1 mouse cellular context compared by ENCODE assay signal in genomic region chr6:124828868-124829798, GRCm38 (mm10).
A peak's percentile ranks its signal among the peaks of the same experiment; 100 is the strongest.
TF ChIP-seq lines count a peak whose summit lies in the region.

Gene Usp5, minus strand, starts transcription at chr6:124829484.
Gene Cdca3, plus strand, starts transcription at chr6:124829547.

TF ChIP-seq in CH12.LX, 34 proteins besides CTCF, POLR2A, EP300 and RAD21 (continued from another document):
- no peak for TF ChIP-seq SMC3 (IDR thresholded peaks at IDR 0.05; ENCODE audit: low read depth, low read length)
- peak; percentile 75 for TF ChIP-seq NELFE (IDR thresholded peaks at IDR 0.05; ENCODE audit: low read depth, low read length)
- peak; percentile 80 for TF ChIP-seq MXI1 (IDR thresholded peaks at IDR 0.05; ENCODE audit: low read depth, low read length)
- peak; percentile 45; the same call in 1 of the 2 replicates for TF ChIP-seq MAX (IDR thresholded peaks at IDR 0.05; ENCODE audit: low read length)
- TF ChIP-seq KAT2A (IDR thresholded peaks at IDR 0.05; ENCODE audit: insufficient replicate concordance, low read length) = peak; percentile 100
- TF ChIP-seq E2F4 (IDR thresholded peaks at IDR 0.05; ENCODE audit: insufficient replicate concordance, low read depth, low read length) = no peak
- no peak for TF ChIP-seq USF2 (conservative IDR thresholded peaks at IDR 0.05; ENCODE audit: low read depth, low read length)
- no peak for TF ChIP-seq JUN (IDR thresholded peaks at IDR 0.05; ENCODE audit: insufficient read depth, low read depth, low read length)
- TF ChIP-seq MYC (IDR thresholded peaks at IDR 0.05; ENCODE audit: low read depth, low read length) = peak; percentile 95
- TF ChIP-seq RCOR1 (conservative IDR thresholded peaks at IDR 0.05; ENCODE audit: low read depth, low read length) = no peak
- peak; percentile 62 for TF ChIP-seq ZMIZ1 (IDR thresholded peaks at IDR 0.05; ENCODE audit: low read depth, low read length)
- TF ChIP-seq ZNF384 (IDR thresholded peaks at IDR 0.05; ENCODE audit: low read depth, low read length) = no peak
- peak; percentile 75; the same call in 1 of the 2 replicates for TF ChIP-seq TBP (conservative IDR thresholded peaks at IDR 0.05; ENCODE audit: low read depth, low read length)
- peak; percentile 81 for TF ChIP-seq MAZ (IDR thresholded peaks at IDR 0.05; ENCODE audit: low read depth, low read length)
- TF ChIP-seq ELF1 (IDR thresholded peaks at IDR 0.05; ENCODE audit: low read depth, low read length) = peak; percentile 94
- no peak for TF ChIP-seq UBTF (IDR thresholded peaks at IDR 0.05; ENCODE audit: low read depth, low read length)
- no peak for TF ChIP-seq ZC3H11A (IDR thresholded peaks at IDR 0.05; ENCODE audit: low read depth, low read length)
- TF ChIP-seq HCFC1 (IDR thresholded peaks at IDR 0.05; ENCODE audit: low read depth, low read length) = peak; percentile 95
